Mouse (Mus musculus): Measurements from ENCODE around the gene Hoxd4. TPM values are rescaled to one million over a fixed set of nuclear protein-coding genes. Genes with fewer than 3 reads are reported as not detected.

The Hoxd4 gene
- polyA plus RNA-seq, 1 experiment from 2014 or later = 4.3 TPM

GRCm38 (mm10) chr2:74726551-74726950 is 14.8 kb downstream of the Hoxd4 start, which contains the start of gene Gm28230:
TSS of gene Gm28230 (plus strand) at chr2:74726728.
- Histone ChIP-seq H3K27ac (replicated peaks) (peak within 1 kb of the TSS; percentile 81), H3K36me3 (no peaks in the 10 kb centered on the region), H3K9me3 (replicated peaks) (no peaks in the 10 kb centered on the region), H3K27me3 (replicated peaks) (no peaks in the 10 kb centered on the region), H3K4me1 (peaks cover 94% of the 10 kb centered on the region), H3K9ac (replicated peaks) (peak within 1 kb of the TSS; percentile 43), H3K4me3 (replicated peaks) (peak within 1 kb of the TSS; percentile 38), H3K4me2 (peak within 1 kb of the TSS; percentile 60)
- ATAC-seq (ENCODE audit: low FRiP score) = peak; percentile 32; the same call in 1 of the 2 replicates
- 12% methylated on average over 5 of the region's 5 CpGs for WGBS

GRCm38 (mm10) chr2:74726973-74727639 is 15.4 kb downstream of the Hoxd4 start:
- peak overlapping the region; percentile 40 for H3K9ac ChIP-seq (replicated peaks)
- peak overlapping the region; percentile 81 for H3K27ac ChIP-seq (replicated peaks)
- H3K4me1 ChIP-seq = peaks cover 93% of the 10 kb centered on the region
- peak overlapping the region; percentile 38 for H3K4me3 ChIP-seq (replicated peaks)
- no peaks in the 10 kb centered on the region for H3K36me3 ChIP-seq
- 1% methylated on average over 31 of the region's 43 CpGs for WGBS
- ATAC-seq (ENCODE audit: low FRiP score) = 0 out of 2 replicates have a peak, but pooled peaks have one; percentile 16
- H3K4me2 ChIP-seq = peak overlapping the region; percentile 60
- no peaks in the 10 kb centered on the region for H3K27me3 ChIP-seq (replicated peaks)
- H3K9me3 ChIP-seq (replicated peaks) = no peaks in the 10 kb centered on the region

GRCm38 (mm10) chr2:74727640-74728302 is 16.0 kb downstream of the Hoxd4 start:
- Histone ChIP-seq H3K9ac (replicated peaks) (peak overlapping the region; percentile 40), H3K4me2 (peak overlapping the region; percentile 60), H3K4me1 (peaks cover 93% of the 10 kb centered on the region), H3K36me3 (no peaks in the 10 kb centered on the region), H3K9me3 (replicated peaks) (no peaks in the 10 kb centered on the region), H3K27me3 (replicated peaks) (no peaks in the 10 kb centered on the region), H3K27ac (replicated peaks) (peak overlapping the region; percentile 81), H3K4me3 (replicated peaks) (peak overlapping the region; percentile 38)
- ATAC-seq (ENCODE audit: low FRiP score) = peak; percentile 29; the same call in 1 of the 2 replicates
- 5% methylated on average over 24 of the region's 25 CpGs for WGBS

- Histone ChIP-seq H3K4me1 (peaks cover 92% of the 10 kb centered on the region), H3K9me3 (replicated peaks) (no peaks in the 10 kb centered on the region), H3K27me3 (replicated peaks) (no peaks in the 10 kb centered on the region), H3K27ac (replicated peaks) (peak overlapping the region; percentile 81), H3K36me3 (no peaks in the 10 kb centered on the region), H3K4me3 (replicated peaks) (peak overlapping the region; percentile 38), H3K4me2 (peak overlapping the region; percentile 60), H3K9ac (replicated peaks) (peak overlapping the region; percentile 40)
- WGBS = 17% methylated on average over 13 of the region's 13 CpGs
- ATAC-seq (ENCODE audit: low FRiP score) = no peak
Measured at GRCm38 (mm10) chr2:74728303-74728680, 16.6 kb downstream of the Hoxd4 start.

GRCm38 (mm10) chr2:74730331-74730730 is 18.6 kb downstream of the Hoxd4 start:
- Histone ChIP-seq H3K9me3 (replicated peaks) (no peaks in the 10 kb centered on the region), H3K36me3 (no peaks in the 10 kb centered on the region), H3K9ac (replicated peaks) (no peak overlapping the region; the same call in 1 of the 2 replicates), H3K4me1 (peaks cover 92% of the 10 kb centered on the region), H3K27me3 (replicated peaks) (no peaks in the 10 kb centered on the region), H3K4me2 (peak overlapping the region; percentile 58; the same call in 1 of the 2 replicates), H3K27ac (replicated peaks) (peak overlapping the region; percentile 91), H3K4me3 (replicated peaks) (no peak overlapping the region)
- WGBS = 15% methylated on average over 8 of the region's 8 CpGs
- no peak for ATAC-seq (ENCODE audit: low FRiP score)

- H3K4me1 ChIP-seq = peaks cover 92% of the 10 kb centered on the region
- ATAC-seq (ENCODE audit: low FRiP score) = no peak
- no peaks in the 10 kb centered on the region for H3K36me3 ChIP-seq
- no peak overlapping the region for H3K4me3 ChIP-seq (replicated peaks)
- H3K9me3 ChIP-seq (replicated peaks) = no peaks in the 10 kb centered on the region
- H3K27me3 ChIP-seq (replicated peaks) = no peaks in the 10 kb centered on the region
- no peak overlapping the region for H3K9ac ChIP-seq (replicated peaks)
- H3K27ac ChIP-seq (replicated peaks) = peak overlapping the region; percentile 91
- H3K4me2 ChIP-seq = peak overlapping the region; percentile 58
Measured at GRCm38 (mm10) chr2:74731055-74731454, 19.3 kb downstream of the Hoxd4 start.

GRCm38 (mm10) chr2:74731799-74732512 is 20.2 kb downstream of the Hoxd4 start:
- no peaks in the 10 kb centered on the region for H3K9me3 ChIP-seq (replicated peaks)
- no peaks in the 10 kb centered on the region for H3K36me3 ChIP-seq
- peak overlapping the region; percentile 91 for H3K27ac ChIP-seq (replicated peaks)
- peak overlapping the region; percentile 30; the same call in 1 of the 2 replicates for H3K4me3 ChIP-seq (replicated peaks)
- H3K4me2 ChIP-seq = peak overlapping the region; percentile 58
- 6% methylated on average over 9 of the region's 9 CpGs for WGBS
- H3K27me3 ChIP-seq (replicated peaks) = no peaks in the 10 kb centered on the region
- peaks cover 92% of the 10 kb centered on the region for H3K4me1 ChIP-seq
- ATAC-seq (ENCODE audit: low FRiP score) = no peak
- H3K9ac ChIP-seq (replicated peaks) = peak overlapping the region; percentile 45

GRCm38 (mm10) chr2:74732513-74733316 is 21.0 kb downstream of the Hoxd4 start:
- ATAC-seq (ENCODE audit: low FRiP score) = no peak
- Histone ChIP-seq H3K9me3 (replicated peaks) (no peaks in the 10 kb centered on the region), H3K27ac (replicated peaks) (peak overlapping the region; percentile 91), H3K27me3 (replicated peaks) (no peaks in the 10 kb centered on the region), H3K4me2 (peak overlapping the region; percentile 58), H3K9ac (replicated peaks) (peak overlapping the region; percentile 45; the same call in 1 of the 2 replicates), H3K36me3 (no peaks in the 10 kb centered on the region), H3K4me3 (replicated peaks) (peak overlapping the region; percentile 30), H3K4me1 (peaks cover 92% of the 10 kb centered on the region)
- under 1% methylated on average over 52 of the region's 52 CpGs for WGBS

GRCm38 (mm10) chr2:74733317-74733661 is 21.6 kb downstream of the Hoxd4 start:
- Histone ChIP-seq H3K36me3 (no peaks in the 10 kb centered on the region), H3K27ac (replicated peaks) (peak overlapping the region; percentile 91), H3K4me1 (peaks cover 92% of the 10 kb centered on the region), H3K9me3 (replicated peaks) (no peaks in the 10 kb centered on the region), H3K4me2 (peak overlapping the region; percentile 58), H3K27me3 (replicated peaks) (no peaks in the 10 kb centered on the region), H3K9ac (replicated peaks) (no peak overlapping the region), H3K4me3 (replicated peaks) (peak overlapping the region; percentile 30; the same call in 1 of the 2 replicates)
- no peak for ATAC-seq (ENCODE audit: low FRiP score)
- under 1% methylated on average over 16 of the region's 16 CpGs for WGBS

GRCm38 (mm10) chr2:74733765-74734164 is 22.0 kb downstream of the Hoxd4 start:
- Histone ChIP-seq H3K4me2 (peak overlapping the region; percentile 58), H3K9ac (replicated peaks) (peak overlapping the region; percentile 46; the same call in 1 of the 2 replicates), H3K4me3 (replicated peaks) (peak overlapping the region; percentile 30; the same call in 1 of the 2 replicates), H3K4me1 (peaks cover 92% of the 10 kb centered on the region), H3K27ac (replicated peaks) (peak overlapping the region; percentile 91), H3K9me3 (replicated peaks) (no peaks in the 10 kb centered on the region), H3K36me3 (no peaks in the 10 kb centered on the region), H3K27me3 (replicated peaks) (no peaks in the 10 kb centered on the region)
- ATAC-seq (ENCODE audit: low FRiP score) = no peak
- 2% methylated on average over 6 of the region's 6 CpGs for WGBS

- ATAC-seq (ENCODE audit: low FRiP score) = peak; percentile 33
- H3K27me3 ChIP-seq (replicated peaks) = no peaks in the 10 kb centered on the region
- H3K9ac ChIP-seq (replicated peaks) = peak overlapping the region; percentile 46
- H3K4me2 ChIP-seq = peak overlapping the region; percentile 58
- H3K27ac ChIP-seq (replicated peaks) = peak overlapping the region; percentile 91
- 0 out of 2 replicates have a peak overlapping the region, but pooled peaks have one; percentile 9 for H3K4me3 ChIP-seq (replicated peaks)
- 3% methylated on average over 13 of the region's 13 CpGs for WGBS
- H3K9me3 ChIP-seq (replicated peaks) = no peaks in the 10 kb centered on the region
- peaks cover 92% of the 10 kb centered on the region for H3K4me1 ChIP-seq
- H3K36me3 ChIP-seq = no peaks in the 10 kb centered on the region
Measured at GRCm38 (mm10) chr2:74734451-74734850, 22.7 kb downstream of the Hoxd4 start.
